ENCODE assay signal across 11 mouse cellular contexts in the genomic region with DNA sequence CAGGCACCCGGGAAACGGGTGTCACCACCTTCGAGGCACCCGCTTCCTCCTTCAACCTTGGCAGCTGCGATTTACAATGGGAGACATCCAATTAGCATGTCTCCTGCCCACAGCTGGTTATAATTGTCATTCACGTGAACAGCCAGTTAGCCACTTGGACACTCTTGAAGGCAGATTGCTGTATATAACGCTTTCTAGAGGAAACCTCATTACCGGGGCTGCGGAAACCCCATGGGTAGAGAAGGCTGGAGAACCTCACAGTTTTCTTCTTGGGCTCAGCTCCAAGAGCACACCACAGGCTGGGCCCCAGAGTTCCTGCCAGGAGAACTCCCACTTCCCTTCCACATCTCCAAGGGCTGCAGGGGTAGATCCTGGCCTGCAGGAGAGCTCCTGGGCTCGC.
DNase-seq lines count a peak whose midpoint lies in the region; ATAC-seq lines count a peak whose summit lies in the region.
"Had no signal": no experiment of that assay in that cellular context is flagged by ENCODE, and none has a peak within 500 bp of the region (broad histone marks: within the 10 kb centered on the region; RNA-seq: fewer than 3 reads in every experiment).

No protein-coding gene starts in this region.

- peak; percentile 41; the same call in 1 of the 2 replicates for ATAC-seq in midbrain, embryonic 13.5 days
- ATAC-seq: Patski had no signal

- no peak overlapping the region for H3K4me2 ChIP-seq in midbrain, embryonic 13.5 days (replicated peaks)

- H3K9me3 ChIP-seq in midbrain, embryonic 13.5 days = no peaks in the 10 kb centered on the region

- peak; percentile 16 for DNase-seq in embryo, embryonic 10 days (ENCODE audit: low spot score)
- DNase-seq in embryo, embryonic 9.5 days (ENCODE audit: extremely low spot score) = no peak
- DNase-seq in left cerebral cortex, adult 18-20 months (ENCODE audit: low spot score in 2 of 2) = peak; percentile 31 to 61
- no peak for DNase-seq in left cerebral cortex, adult 11 months (ENCODE audit: low spot score)
- DNase-seq in frontal cortex, adult 2 months (ENCODE audit: extremely low spot score in 1 of 2, low spot score in 1 of 2) = peak; percentile 35 to 67
- no peak for DNase-seq in urinary bladder, postnatal 10 days (ENCODE audit: low spot score)
- no peak for DNase-seq in layer of hippocampus, adult 9-10 months (ENCODE audit: low spot score)
- DNase-seq: cerebellum, adult 11 months; layer of hippocampus, postnatal 36 days had no signal

- H3K36me3 ChIP-seq in midbrain, embryonic 13.5 days = no peaks in the 10 kb centered on the region

- no peaks in the 10 kb centered on the region for H3K27me3 ChIP-seq in midbrain, embryonic 13.5 days
- H3K27me3 ChIP-seq: Patski had no signal

- H3K4me3 ChIP-seq in midbrain, embryonic 13.5 days (replicated peaks) = no peak overlapping the region

- H3K4me1 ChIP-seq in midbrain, embryonic 13.5 days (replicated peaks) = peaks cover 28% of the 10 kb centered on the region

- H3K27ac ChIP-seq in midbrain, embryonic 13.5 days = no peak overlapping the region

- WGBS in midbrain, embryonic 13.5 days = 54% methylated on average over 10 of the region's 10 CpGs

- H3K9ac ChIP-seq in midbrain, embryonic 13.5 days (replicated peaks) = no peak overlapping the region

Comparison
In these comparisons a context has a peak if more than half of its experiments do, and no peak if none do; other contexts are left out.
1. DNase-seq: peak in embryo, embryonic 10 days (single experiment), left cerebral cortex, adult 18-20 months (2 of 2) and frontal cortex, adult 2 months (2 of 2); none in embryo, embryonic 9.5 days (single experiment), left cerebral cortex, adult 11 months (single experiment), urinary bladder, postnatal 10 days (single experiment) and layer of hippocampus, adult 9-10 months (single experiment).